Mouse (Mus musculus) embryonic facial prominence, embryonic 12.5 days (tissue): Measurements from ENCODE around the gene C1qb. TPM values are rescaled to one million over a fixed set of nuclear protein-coding genes. Genes with fewer than 3 reads are reported as not detected.

ENCODE experiments used
- ATAC-seq: fragments of 200-750 bp; cut with Nextera tagmentation; 2 replicates; pipeline ENCODE4 v1.8.0; 2017; ENCODE audit not compliant: insufficient number of reproducible peaks, insufficient read depth, low FRiP score, low TSS enrichment
- H3K27ac ChIP-seq: fragments of 300-500 bp; sonication (generic); 2 replicates; pipeline ENCODE4 v1.5.1; 2016; ENCODE audit warnings: mild to moderate bottlenecking
- H3K27me3 ChIP-seq: fragments of 300-500 bp; sonication (generic); 2 replicates; pipeline ENCODE4 v1.6.1; 2016; ENCODE audit warnings: mild to moderate bottlenecking, moderate library complexity
- H3K36me3 ChIP-seq: fragments of 300-500 bp; sonication (generic); 2 replicates; pipeline ENCODE4 v1.6.1; 2016; ENCODE audit warnings: mild to moderate bottlenecking
- H3K4me1 ChIP-seq: fragments of 300-500 bp; sonication (generic); 2 replicates; pipeline ENCODE4 v1.6.1; 2016
- H3K4me2 ChIP-seq: fragments of 300-500 bp; sonication (generic); replicated peaks from 2 replicates; pipeline ENCODE4 v1.6.1; 2016; ENCODE audit warnings: mild to moderate bottlenecking, moderate library complexity
- H3K4me3 ChIP-seq: fragments of 300-500 bp; sonication (generic); 2 replicates; pipeline ENCODE4 v1.5.1; 2016; ENCODE audit warnings: mild to moderate bottlenecking
- H3K9ac ChIP-seq: fragments of 300-500 bp; sonication (generic); 2 replicates; pipeline ENCODE4 v1.6.1; 2016; ENCODE audit warnings: mild to moderate bottlenecking, moderate library complexity
- H3K9me3 ChIP-seq: fragments of 300-500 bp; sonication (generic); 2 replicates; pipeline ENCODE4 v1.6.1; 2016; ENCODE audit warnings: mild to moderate bottlenecking, moderate library complexity
- WGBS: fragments of 180-500 bp; shearing (Covaris S2); methylation state at CpG from one replicate; pipeline ENCODE4 v1.1.7; 2016; 5-methylcytosine and 5-hydroxymethylcytosine counted together
- polyA plus RNA-seq: library from polyadenylated mRNA; unstranded; fragments of >200 nt; fragmentation: Nextera tagmentation; extraction: Ambion mirVana; gene quantifications from 2 replicates; pipeline ENCODE4 v1.2.1, GENCODE M21; 2016

Gene C1qb
- polyA plus RNA-seq, 1 experiment from 2014 or later, result 29.7 TPM

GRCm38 (mm10) chr4:136911211-136911646, 25.2 kb upstream of the C1qb start:
- Histone ChIP-seq H3K27ac (no peak overlapping the region), H3K4me3 (no peak overlapping the region)
- no peak for ATAC-seq

GRCm38 (mm10) chr4:136907809-136908208, 21.8 kb upstream of the C1qb start:
- no peaks in the 10 kb centered on the region for H3K9me3 ChIP-seq
- peaks cover 7% of the 10 kb centered on the region; the same call in 1 of the 2 replicates for H3K4me1 ChIP-seq
- no peaks in the 10 kb centered on the region for H3K36me3 ChIP-seq
- no peak overlapping the region for H3K4me2 ChIP-seq
- H3K9ac ChIP-seq, result no peak overlapping the region
- no peak for ATAC-seq
- H3K27ac ChIP-seq, result no peak overlapping the region
- H3K27me3 ChIP-seq, result peaks cover 70% of the 10 kb centered on the region
- H3K4me3 ChIP-seq, result no peak overlapping the region

More at GRCm38 (mm10) chr4:136911211-136911646, 25.2 kb upstream of the C1qb start:
- Histone ChIP-seq H3K9me3 (no peaks in the 10 kb centered on the region), H3K4me2 (peak overlapping the region; percentile 21; the same call in 1 of the 2 replicates), H3K9ac (no peak overlapping the region), H3K36me3 (no peaks in the 10 kb centered on the region), H3K27me3 (peaks cover 44% of the 10 kb centered on the region), H3K4me1 (peaks cover 7% of the 10 kb centered on the region; the same call in 1 of the 2 replicates)
- 3% methylated on average over 17 of the region's 17 CpGs for WGBS

- Histone ChIP-seq H3K4me3 (no peak overlapping the region), H3K27ac (no peak overlapping the region), H3K4me2 (no peak overlapping the region), H3K36me3 (no peaks in the 10 kb centered on the region), H3K27me3 (peaks cover 67% of the 10 kb centered on the region), H3K4me1 (peaks cover 7% of the 10 kb centered on the region; the same call in 1 of the 2 replicates), H3K9ac (no peak overlapping the region), H3K9me3 (no peaks in the 10 kb centered on the region)
- WGBS, result 11% methylated on average over 7 of the region's 7 CpGs
- no peak for ATAC-seq
Observed at GRCm38 (mm10) chr4:136907033-136907432, 21.0 kb upstream of the C1qb start.

GRCm38 (mm10) chr4:136904767-136905539, 19.0 kb upstream of the C1qb start:
- peaks cover 48% of the 10 kb centered on the region for H3K27me3 ChIP-seq
- no peaks in the 10 kb centered on the region for H3K9me3 ChIP-seq
- H3K36me3 ChIP-seq, result no peaks in the 10 kb centered on the region
- H3K4me2 ChIP-seq, result no peak overlapping the region
- H3K27ac ChIP-seq, result no peak overlapping the region
- no peak overlapping the region for H3K4me3 ChIP-seq
- no peak overlapping the region for H3K9ac ChIP-seq
- no peak for ATAC-seq
- no peaks in the 10 kb centered on the region for H3K4me1 ChIP-seq
- WGBS, result 2% methylated on average over 23 of the region's 23 CpGs

- Histone ChIP-seq H3K9ac (no peak overlapping the region), H3K9me3 (no peaks in the 10 kb centered on the region), H3K4me2 (no peak overlapping the region), H3K4me1 (peaks cover 6% of the 10 kb centered on the region; the same call in 1 of the 2 replicates), H3K27ac (no peak overlapping the region), H3K4me3 (no peak overlapping the region), H3K27me3 (peaks cover 52% of the 10 kb centered on the region), H3K36me3 (no peaks in the 10 kb centered on the region)
- ATAC-seq, result no peak
- 60% methylated on average over 7 of the region's 7 CpGs for WGBS
Observed at GRCm38 (mm10) chr4:136899154-136899553, 13.2 kb upstream of the C1qb start.

- ATAC-seq, result no peak
Observed at GRCm38 (mm10) chr4:136898637-136899036, 12.7 kb upstream of the C1qb start, which contains the start of gene C1qa. Gene C1qa, minus strand, starts transcription at chr4:136898803.

GRCm38 (mm10) chr4:136898084-136898598, 12.2 kb upstream of the C1qb start:
- ATAC-seq, result no peak

More at GRCm38 (mm10) chr4:136898637-136899036, 12.7 kb upstream of the C1qb start, which contains the start of gene C1qa:
- 77% methylated on average over 9 of the region's 9 CpGs for WGBS
- Histone ChIP-seq H3K4me2 (no peak within 1 kb of the TSS), H3K4me3 (no peak within 1 kb of the TSS), H3K27ac (no peak within 1 kb of the TSS), H3K9me3 (no peaks in the 10 kb centered on the region), H3K36me3 (no peaks in the 10 kb centered on the region), H3K4me1 (peaks cover 6% of the 10 kb centered on the region; the same call in 1 of the 2 replicates), H3K27me3 (peaks cover 51% of the 10 kb centered on the region), H3K9ac (no peak within 1 kb of the TSS)

GRCm38 (mm10) chr4:136896461-136896860, 10.5 kb upstream of the C1qb start:
- peaks cover 57% of the 10 kb centered on the region for H3K27me3 ChIP-seq
- H3K4me3 ChIP-seq, result no peak overlapping the region
- H3K4me1 ChIP-seq, result peaks cover 6% of the 10 kb centered on the region; the same call in 1 of the 2 replicates
- no peak overlapping the region for H3K9ac ChIP-seq
- H3K4me2 ChIP-seq, result 0 out of 2 replicates have a peak overlapping the region, but pooled peaks have one; percentile 21
- H3K9me3 ChIP-seq, result no peaks in the 10 kb centered on the region
- no peak overlapping the region for H3K27ac ChIP-seq
- H3K36me3 ChIP-seq, result no peaks in the 10 kb centered on the region
- WGBS, result 41% methylated on average over 10 of the region's 10 CpGs
- ATAC-seq, result no peak

More at GRCm38 (mm10) chr4:136898084-136898598, 12.2 kb upstream of the C1qb start:
- H3K4me3 ChIP-seq, result no peak overlapping the region
- no peak overlapping the region for H3K4me2 ChIP-seq
- H3K36me3 ChIP-seq, result no peaks in the 10 kb centered on the region
- 64% methylated on average over 9 of the region's 9 CpGs for WGBS
- H3K9ac ChIP-seq, result no peak overlapping the region
- H3K27me3 ChIP-seq, result peaks cover 48% of the 10 kb centered on the region
- peaks cover 6% of the 10 kb centered on the region; the same call in 1 of the 2 replicates for H3K4me1 ChIP-seq
- no peak overlapping the region for H3K27ac ChIP-seq
- H3K9me3 ChIP-seq, result no peaks in the 10 kb centered on the region

GRCm38 (mm10) chr4:136895861-136896260, 9.9 kb upstream of the C1qb start:
- ATAC-seq, result no peak

GRCm38 (mm10) chr4:136894821-136895220, 8.8 kb upstream of the C1qb start:
- Histone ChIP-seq H3K4me3 (no peak overlapping the region), H3K4me2 (no peak overlapping the region), H3K27ac (no peak overlapping the region), H3K4me1 (peaks cover 6% of the 10 kb centered on the region; the same call in 1 of the 2 replicates), H3K36me3 (no peaks in the 10 kb centered on the region), H3K9ac (no peak overlapping the region), H3K9me3 (no peaks in the 10 kb centered on the region), H3K27me3 (peaks cover 57% of the 10 kb centered on the region)
- ATAC-seq, result no peak
- whole genome bisulfite sequencing, result 69% methylated on average over 4 of the region's 4 CpGs

More at GRCm38 (mm10) chr4:136895861-136896260, 9.9 kb upstream of the C1qb start:
- peaks cover 57% of the 10 kb centered on the region for H3K27me3 ChIP-seq
- H3K4me2 ChIP-seq, result peak overlapping the region; percentile 21; the same call in 1 of the 2 replicates
- no peak overlapping the region for H3K9ac ChIP-seq
- peaks cover 6% of the 10 kb centered on the region; the same call in 1 of the 2 replicates for H3K4me1 ChIP-seq
- H3K9me3 ChIP-seq, result no peaks in the 10 kb centered on the region
- H3K36me3 ChIP-seq, result no peaks in the 10 kb centered on the region
- no peak overlapping the region for H3K4me3 ChIP-seq
- no peak overlapping the region for H3K27ac ChIP-seq
- 3% methylated on average over 15 of the region's 15 CpGs for WGBS

GRCm38 (mm10) chr4:136893691-136894543, 7.9 kb upstream of the C1qb start:
- ATAC-seq, result no peak
- 9% methylated on average over 9 of the region's 9 CpGs for WGBS

More at GRCm38 (mm10) chr4:136893691-136894543, 7.9 kb upstream of the C1qb start:
- H3K4me2 ChIP-seq, result no peak overlapping the region
- H3K4me1 ChIP-seq, result peaks cover 6% of the 10 kb centered on the region; the same call in 1 of the 2 replicates
- H3K4me3 ChIP-seq, result no peak overlapping the region
- no peaks in the 10 kb centered on the region for H3K36me3 ChIP-seq
- H3K9ac ChIP-seq, result no peak overlapping the region; the same call in 1 of the 2 replicates
- peaks cover 57% of the 10 kb centered on the region for H3K27me3 ChIP-seq
- H3K27ac ChIP-seq, result no peak overlapping the region
- no peaks in the 10 kb centered on the region for H3K9me3 ChIP-seq
